Mouse (Mus musculus) hindbrain, embryonic 13.5 days (tissue): ENCODE data around the gene Gm10251. TPM values are rescaled to one million over a fixed set of nuclear protein-coding genes. Genes with fewer than 3 reads are reported as not detected.
A peak's percentile ranks its signal among the peaks of the same experiment; 100 is the strongest.
"Not testable (repeated sequence)": the region's sequence is repeated elsewhere in the genome, so short reads cannot be mapped to it uniquely, and the experiment has no call there.

ENCODE experiments used
- ATAC-seq: fragments of 200-750 bp; cut with Nextera tagmentation; 2 replicates; pipeline ENCODE4 v1.8.0; 2017; ENCODE audit warnings: moderate TSS enrichment; ENCODE audit not compliant: low FRiP score
- H3K27ac ChIP-seq: fragments of 300-500 bp; sonication (generic); 2 replicates; pipeline ENCODE4 v1.5.1; 2015; ENCODE audit warnings: inconsistent platforms, mild to moderate bottlenecking, moderate library complexity
- H3K27me3 ChIP-seq: fragments of 300-500 bp; sonication (generic); 2 replicates; pipeline ENCODE4 v1.6.1; 2015; ENCODE audit warnings: mild to moderate bottlenecking, inconsistent platforms
- H3K36me3 ChIP-seq: fragments of 300-500 bp; sonication (generic); 2 replicates; pipeline ENCODE4 v1.6.1; 2015; ENCODE audit warnings: mild to moderate bottlenecking, inconsistent platforms
- H3K4me1 ChIP-seq: fragments of 300-500 bp; sonication (generic); replicated peaks from 2 replicates; pipeline ENCODE4 v1.6.1; 2015; ENCODE audit warnings: inconsistent platforms
- H3K4me2 ChIP-seq: fragments of 300-500 bp; sonication (generic); 2 replicates; pipeline ENCODE4 v1.6.1; 2015; ENCODE audit warnings: inconsistent platforms, mild to moderate bottlenecking, moderate library complexity
- H3K4me3 ChIP-seq: fragments of 300-500 bp; sonication (generic); 2 replicates; pipeline ENCODE4 v1.5.1; 2015; ENCODE audit warnings: mild to moderate bottlenecking, inconsistent platforms
- H3K9ac ChIP-seq: fragments of 300-500 bp; sonication (generic); 2 replicates; pipeline ENCODE4 v1.6.1; 2015; ENCODE audit warnings: mild to moderate bottlenecking, inconsistent platforms
- H3K9me3 ChIP-seq: fragments of 300-500 bp; sonication (generic); 2 replicates; pipeline ENCODE4 v1.6.1; 2016; ENCODE audit warnings: inconsistent platforms
- WGBS: fragments of 180-500 bp; shearing (Covaris S2); methylation state at CpG from one replicate; pipeline ENCODE4 v1.1.7; 2015; 5-methylcytosine and 5-hydroxymethylcytosine counted together
- polyA plus RNA-seq: library from polyadenylated mRNA; unstranded; fragments of >200 nt; fragmentation: Nextera tagmentation; extraction: Ambion mirVana; gene quantifications from 2 replicates; pipeline ENCODE4 v1.2.1, GENCODE M21; 2015

The Gm10251 gene
- polyA plus RNA-seq: not detected in 2 replicates

- not testable (repeated sequence) for H3K27ac ChIP-seq, H3K4me1 ChIP-seq, H3K36me3 ChIP-seq, H3K9ac ChIP-seq, H3K9me3 ChIP-seq, H3K4me2 ChIP-seq, H3K4me3 ChIP-seq, H3K27me3 ChIP-seq, ATAC-seq
- no CpG with 5 or more reads among the region's 1 CpGs for WGBS
Observed at GRCm38 (mm10) chr14:6684070-6684469, at the start of gene Gm10251. Gene Gm10251, minus strand, starts transcription at chr14:6684170.

DNA sequence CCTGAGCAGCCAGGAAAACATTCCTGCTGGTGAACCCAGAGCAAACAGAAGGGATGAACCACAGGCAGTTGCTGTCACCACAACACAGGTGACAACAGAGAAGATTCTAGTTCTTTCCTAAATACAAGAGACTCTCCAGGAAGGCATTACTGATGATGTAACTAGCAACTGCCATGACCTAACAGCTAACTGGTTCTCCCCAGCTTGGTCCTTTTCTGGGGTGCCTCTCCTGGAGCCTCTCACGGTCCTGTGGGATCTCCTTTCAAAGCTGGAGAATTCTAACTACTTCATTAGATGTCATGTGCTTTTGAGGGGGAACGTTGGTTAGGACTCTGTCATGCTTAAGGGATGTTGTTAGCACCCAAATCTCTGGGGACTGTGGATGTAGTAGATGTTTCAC lies 36.2 kb upstream of the Gm10251 start, which contains the start of gene Gm8050:
Gene Gm8050, minus strand, starts transcription at position 101 of the 400 bp plus-strand sequence.
- not testable (repeated sequence) for H3K4me3 ChIP-seq
- 71% methylated on average over 1 of the region's 2 CpGs for WGBS

GRCm38 (mm10) chr14:6622318-6622717 lies 61.7 kb downstream of the Gm10251 start, which contains the start of gene Gm3460:
Gene Gm3460, minus strand, starts transcription at chr14:6622418.
- ATAC-seq, H3K9me3 ChIP-seq: not testable (repeated sequence)
- WGBS: 72% methylated on average over 1 of the region's 2 CpGs

More for the DNA sequence above, 36.2 kb upstream of the Gm10251 start, which contains the start of gene Gm8050:
- H3K9ac ChIP-seq, H3K4me1 ChIP-seq, H3K9me3 ChIP-seq, H3K36me3 ChIP-seq, ATAC-seq, H3K27me3 ChIP-seq, H3K4me2 ChIP-seq, H3K27ac ChIP-seq: not testable (repeated sequence)

GRCm38 (mm10) chr14:6606436-6606835 lies 77.5 kb downstream of the Gm10251 start:
- not testable (repeated sequence) for H3K4me3 ChIP-seq, H3K9me3 ChIP-seq, H3K36me3 ChIP-seq, H3K27ac ChIP-seq, H3K27me3 ChIP-seq, ATAC-seq, H3K4me1 ChIP-seq, H3K4me2 ChIP-seq, H3K9ac ChIP-seq
- no CpG with 5 or more reads among the region's 1 CpGs for WGBS

More at GRCm38 (mm10) chr14:6622318-6622717, 61.7 kb downstream of the Gm10251 start, which contains the start of gene Gm3460:
- not testable (repeated sequence) for H3K4me2 ChIP-seq, H3K9ac ChIP-seq, H3K4me1 ChIP-seq, H3K4me3 ChIP-seq, H3K36me3 ChIP-seq, H3K27ac ChIP-seq, H3K27me3 ChIP-seq

DNA sequence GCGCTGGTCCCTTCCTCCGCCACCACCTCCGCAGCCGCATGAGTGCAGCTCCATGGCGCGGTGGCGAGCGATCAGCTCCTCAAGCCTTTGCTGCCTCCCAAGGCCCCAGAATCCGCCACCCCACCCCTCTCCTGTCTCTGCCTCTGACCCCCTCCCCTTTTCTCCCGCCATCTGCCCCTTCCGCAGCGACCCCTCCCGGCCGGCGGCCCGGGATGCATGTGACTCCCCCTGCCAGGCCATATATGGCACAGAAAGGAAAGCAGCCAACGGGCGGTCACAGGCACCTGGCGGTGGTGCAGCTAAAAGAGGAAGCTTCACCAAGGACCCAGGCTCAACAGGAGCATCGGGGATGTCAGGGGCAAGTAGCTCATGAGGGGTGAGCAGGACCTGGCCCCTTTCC lies 79.0 kb downstream of the Gm10251 start:
- not testable (repeated sequence) for H3K27me3 ChIP-seq, H3K9me3 ChIP-seq, ATAC-seq, H3K27ac ChIP-seq, H3K4me1 ChIP-seq, H3K36me3 ChIP-seq
- peak overlapping the region; percentile 43 for H3K4me3 ChIP-seq
- H3K9ac ChIP-seq: peak overlapping the region; percentile 67
- 8% methylated on average over 4 of the region's 20 CpGs for WGBS
- peak overlapping the region; percentile 71 for H3K4me2 ChIP-seq

- 4% methylated on average over 17 of the region's 20 CpGs for WGBS
- not testable (repeated sequence) for H3K27ac ChIP-seq
Observed at GRCm38 (mm10) chr14:6604551-6604950, 79.4 kb downstream of the Gm10251 start.

GRCm38 (mm10) chr14:6590513-6590912 lies 93.5 kb downstream of the Gm10251 start, which contains the start of gene Gm3629:
Gene Gm3629, minus strand, starts transcription at chr14:6590613.
- H3K36me3 ChIP-seq, H3K4me1 ChIP-seq, H3K4me3 ChIP-seq, H3K4me2 ChIP-seq, ATAC-seq, H3K27ac ChIP-seq, H3K27me3 ChIP-seq, H3K9me3 ChIP-seq, H3K9ac ChIP-seq: not testable (repeated sequence)
- WGBS: 50% methylated on average over 1 of the region's 2 CpGs

More at GRCm38 (mm10) chr14:6604551-6604950, 79.4 kb downstream of the Gm10251 start:
- not testable (repeated sequence) for H3K27me3 ChIP-seq, ATAC-seq, H3K36me3 ChIP-seq, H3K9me3 ChIP-seq, H3K4me1 ChIP-seq
- Histone ChIP-seq H3K4me3 (peak overlapping the region; percentile 43), H3K9ac (peak overlapping the region; percentile 67), H3K4me2 (peak overlapping the region; percentile 71)

Other genes with a start within 250 kb of the Gm10251 start
- gene Gm3594, start 239.6 kb downstream of the Gm10251 start, polyA plus RNA-seq: not detected in 2 replicates
- gene Gm8356, start 146.9 kb downstream of the Gm10251 start, polyA plus RNA-seq: not detected in 2 replicates
- 0.38 and 0.74 TPM in 2 replicates for gene Gm3629, start 93.6 kb downstream of the Gm10251 start, polyA plus RNA-seq
- gene Gm3460, start 61.8 kb downstream of the Gm10251 start, polyA plus RNA-seq: 0.18 TPM in 1 of 2 replicates, not detected in the other
- gene Gm8050, start 36.1 kb upstream of the Gm10251 start, polyA plus RNA-seq: 0.26 TPM in 1 of 2 replicates, not detected in the other
- gene Gm3636, start 58.2 kb upstream of the Gm10251 start, polyA plus RNA-seq: 14.5 and 16.5 TPM in 2 replicates
- gene Gm8362, start 90.2 kb upstream of the Gm10251 start, polyA plus RNA-seq: not detected in 2 replicates
- gene Gm3642, start 156.1 kb upstream of the Gm10251 start, polyA plus RNA-seq: not detected in 2 replicates
- 7.3 and 9.3 TPM in 2 replicates for gene Gm3667, start 205.8 kb upstream of the Gm10251 start, polyA plus RNA-seq